Mouse (Mus musculus) testis, adult 10 weeks (tissue): Measurements from ENCODE around the gene Shisa8. TPM values are rescaled to one million over a fixed set of nuclear protein-coding genes. Genes with fewer than 3 reads are reported as not detected.

Experiments used
- polyA plus RNA-seq: library from polyadenylated mRNA; stranded (reverse); fragments of 350-450 nt; fragmentation: Illumina TruSeq; extraction: RNeasy Lipid Tissue Mini Kit (QIAGEN cat#74804); gene quantifications from one replicate; pipeline ENCODE4 v1.2.3, GENCODE M21; 2014; ENCODE audit warnings: low read depth, low replicate concordance

The Shisa8 gene
- polyA plus RNA-seq: not detected

GRCm38 (mm10) chr15:82212752-82213063, at the start of gene Shisa8:
Gene Shisa8 (minus strand): TSS chr15:82212815.

GRCm38 (mm10) chr15:82252097-82252496, 39.5 kb upstream of the Shisa8 start, which contains the start of gene 1500009C09Rik:
Gene 1500009C09Rik (plus strand): TSS chr15:82252397.

GRCm38 (mm10) chr15:82244115-82244804, 31.6 kb upstream of the Shisa8 start, which contains the start of gene Cenpm:
Gene Cenpm (minus strand): TSS chr15:82244748.

GRCm38 (mm10) chr15:82223657-82224601, 11.3 kb upstream of the Shisa8 start, which contains the start of gene Tnfrsf13c:
Gene Tnfrsf13c (minus strand): TSS chr15:82224369.

Other genes starting within 250 kb of the Shisa8 start
- gene 1700029P11Rik, start 232.3 kb downstream of the Shisa8 start, polyA plus RNA-seq: 196 TPM
- 76.6 TPM for gene Xrcc6, start 225.0 kb downstream of the Shisa8 start, polyA plus RNA-seq
- 250 TPM for gene Desi1, start 179.0 kb downstream of the Shisa8 start, polyA plus RNA-seq
- 190 TPM for gene Snu13, start 165.2 kb downstream of the Shisa8 start, polyA plus RNA-seq
- gene 4930407I10Rik, start 153.7 kb downstream of the Shisa8 start, polyA plus RNA-seq: 70.4 TPM
- 0.69 TPM for gene Mei1, start 142.8 kb downstream of the Shisa8 start, polyA plus RNA-seq
- gene Ccdc134, start 84.9 kb downstream of the Shisa8 start, polyA plus RNA-seq: 6.2 TPM
- 6.5 TPM for gene Srebf2, start 65.6 kb downstream of the Shisa8 start, polyA plus RNA-seq
- 2.2 TPM for gene Tnfrsf13c, start 11.6 kb upstream of the Shisa8 start, polyA plus RNA-seq
- 1.5 TPM for gene Cenpm, start 31.9 kb upstream of the Shisa8 start, polyA plus RNA-seq
- gene 1500009C09Rik, start 39.6 kb upstream of the Shisa8 start, polyA plus RNA-seq: 0.71 TPM
- 13.0 TPM for gene Sept3, start 62.1 kb upstream of the Shisa8 start, polyA plus RNA-seq
- gene Wbp2nl, start 86.1 kb upstream of the Shisa8 start, polyA plus RNA-seq: 51.6 TPM
- 7.1 TPM for gene Naga, start 126.1 kb upstream of the Shisa8 start, polyA plus RNA-seq
- gene Pheta2, start 126.1 kb upstream of the Shisa8 start, polyA plus RNA-seq: 2.2 TPM
- gene Smdt1, start 126.1 kb upstream of the Shisa8 start, polyA plus RNA-seq: 20.1 TPM
- 172 TPM for gene Ndufa6, start 141.5 kb upstream of the Shisa8 start, polyA plus RNA-seq
- gene Cyp2d22, start 167.4 kb upstream of the Shisa8 start, polyA plus RNA-seq: 2.9 TPM
- gene Cyp2d11, start 181.2 kb upstream of the Shisa8 start, polyA plus RNA-seq: not detected
- not detected for gene Cyp2d10, start 194.4 kb upstream of the Shisa8 start, polyA plus RNA-seq
- not detected for gene Cyp2d9, start 220.6 kb upstream of the Shisa8 start, polyA plus RNA-seq